Mouse (Mus musculus) fat pad, adult 2 months (tissue): ENCODE data around the gene Ap2a2.
"Not testable (repeated sequence)": the region's sequence is repeated elsewhere in the genome, so short reads cannot be mapped to it uniquely, and the experiment has no call there.

ENCODE experiments used
- DNase-seq: peaks from one replicate; pipeline ENCODE4 v3.0.0-alpha.2; 2011; ENCODE audit warnings: low read depth, low spot score; ENCODE audit errors: extremely low read depth

Ap2a2 gene

DNA sequence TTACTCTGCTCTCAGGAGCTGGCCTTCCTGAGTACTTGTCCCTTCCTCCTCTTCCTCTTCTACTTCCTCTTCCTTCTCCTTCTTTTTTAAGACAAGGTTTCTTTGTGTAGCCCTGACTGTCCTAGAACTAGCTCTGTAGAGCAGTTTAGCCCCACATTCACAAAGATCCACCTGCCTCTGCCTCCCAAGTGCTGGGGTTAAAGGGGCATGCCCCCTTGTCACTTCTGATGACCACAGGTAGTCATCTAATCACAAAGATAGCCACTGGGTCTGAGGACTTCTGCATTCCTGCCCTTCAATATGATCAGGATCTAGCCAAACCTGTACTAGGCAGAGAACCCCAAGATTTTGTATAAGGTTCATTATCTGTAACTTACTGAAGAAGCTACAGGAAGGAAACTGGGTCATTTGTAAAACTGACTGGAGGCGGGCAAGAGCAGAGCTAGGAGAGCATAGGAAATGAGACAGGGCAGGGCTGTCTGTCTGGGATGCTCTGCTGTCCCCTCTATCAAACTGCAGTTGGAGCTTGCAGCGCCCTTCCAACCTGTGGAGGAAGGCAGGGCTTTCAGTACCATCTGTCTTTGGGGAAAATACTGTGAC lies 2.1 kb upstream of the Ap2a2 start:
- no peak for DNase-seq

DNA sequence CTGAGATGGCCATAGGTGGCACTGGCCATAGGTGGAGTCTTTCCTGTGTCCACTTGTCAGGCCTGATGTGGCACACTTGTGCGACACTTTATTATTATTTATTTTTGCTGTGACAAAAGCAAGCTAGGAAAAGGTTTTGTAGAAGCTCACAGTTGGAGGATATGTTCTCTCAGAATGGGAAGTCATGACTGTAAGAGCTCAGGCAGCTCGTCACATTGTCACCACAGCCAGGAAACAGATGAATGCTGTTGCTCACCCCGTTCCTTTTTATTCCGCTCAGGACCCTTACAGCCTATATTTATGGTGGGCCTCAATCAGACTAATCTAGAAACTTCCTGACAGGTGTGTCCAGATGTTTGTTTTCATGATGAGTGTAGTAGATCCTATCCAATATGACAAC lies 1.5 kb upstream of the Ap2a2 start:
- DNase-seq = no peak

DNA sequence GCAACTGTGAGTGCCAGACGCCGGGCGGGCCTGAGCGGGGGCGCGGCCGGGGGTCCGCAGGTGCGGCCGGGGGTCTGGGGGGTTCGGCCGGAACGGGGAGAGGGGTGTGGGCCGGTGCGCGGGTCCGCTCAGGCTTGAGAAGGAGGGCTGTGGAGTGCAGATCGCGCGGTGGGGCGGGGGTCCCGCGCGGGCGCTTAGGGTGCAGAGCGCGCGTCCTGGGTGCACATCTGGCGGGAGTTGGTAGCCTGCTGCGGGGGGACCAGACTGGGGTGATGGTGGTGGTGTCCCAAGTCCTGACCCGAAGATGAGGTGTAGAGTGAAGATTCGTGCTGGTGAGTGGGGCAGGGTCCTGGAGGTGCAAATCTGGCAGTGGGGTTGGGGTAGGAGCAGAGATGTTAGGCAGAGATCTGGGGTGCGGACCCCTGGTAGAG lies 463 bp downstream of the Ap2a2 start:
- DNase-seq = no peak

DNA sequence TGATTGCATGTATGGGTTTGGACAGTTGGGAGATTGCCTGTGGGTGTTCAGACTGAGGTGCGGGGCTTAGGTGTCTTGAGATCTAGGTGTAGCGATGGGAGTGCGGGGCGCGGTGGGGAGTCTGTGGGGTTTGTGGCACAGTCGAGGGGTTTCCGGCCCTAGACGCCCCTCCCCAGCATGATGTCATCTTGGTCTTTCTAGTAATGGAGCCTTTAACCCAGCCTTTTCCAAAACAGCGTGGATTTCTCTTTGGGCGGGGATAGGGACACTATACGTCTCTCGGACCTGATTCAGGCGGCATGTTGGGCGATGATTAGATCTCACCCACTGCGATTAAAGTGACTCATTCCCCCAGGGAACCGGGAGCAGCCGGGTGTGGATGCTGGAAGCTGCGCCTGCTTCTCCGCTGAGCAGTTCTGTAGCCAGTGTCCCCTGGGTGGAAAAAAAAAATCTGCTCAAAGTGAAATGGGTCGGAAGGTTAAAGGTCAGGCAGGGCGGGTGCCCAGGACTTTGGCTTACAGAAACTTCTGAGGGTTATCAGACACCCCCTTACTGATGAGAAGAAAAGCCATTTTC lies 967 bp downstream of the Ap2a2 start:
- DNase-seq = no peak

DNA sequence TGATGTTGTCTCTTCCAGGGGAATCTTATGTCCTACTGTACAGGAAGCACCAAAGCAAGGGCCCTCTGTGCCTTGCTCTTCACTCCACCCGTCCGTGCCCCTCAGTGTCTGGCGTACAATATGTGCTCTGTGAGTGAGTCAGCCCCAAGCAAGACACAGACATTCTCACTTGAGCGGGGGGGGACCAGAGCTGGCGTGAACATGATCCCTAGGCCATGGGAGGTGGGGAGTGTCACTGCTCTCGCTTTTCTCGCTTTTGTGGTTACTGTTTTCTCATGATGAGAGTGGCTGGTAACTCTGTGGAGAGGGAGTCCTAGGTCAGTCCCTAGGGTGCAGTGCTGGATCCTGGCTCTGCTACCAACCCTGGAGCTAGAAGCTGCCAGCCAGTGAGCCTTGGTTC lies 2.6 kb downstream of the Ap2a2 start:
- no peak for DNase-seq

DNA sequence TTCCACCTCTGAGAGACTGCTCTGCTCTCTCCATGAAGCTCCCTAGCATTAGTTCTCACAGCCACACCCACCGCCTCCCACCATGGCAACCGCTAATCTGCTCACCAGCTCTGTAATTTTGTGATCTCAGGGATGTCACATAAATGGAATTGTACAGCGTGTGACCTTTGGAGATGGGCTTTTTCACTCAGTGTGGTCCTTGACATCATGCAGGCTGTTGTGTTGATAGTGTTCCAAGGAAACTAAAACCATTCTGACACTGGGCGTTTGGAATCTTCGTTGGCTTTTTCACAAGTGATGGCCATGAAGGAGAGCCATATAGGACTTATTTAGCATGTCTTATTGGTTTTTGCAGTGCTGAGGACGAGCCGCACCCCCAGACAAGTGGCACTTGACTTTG lies 4.6 kb downstream of the Ap2a2 start:
- DNase-seq = no peak

DNA sequence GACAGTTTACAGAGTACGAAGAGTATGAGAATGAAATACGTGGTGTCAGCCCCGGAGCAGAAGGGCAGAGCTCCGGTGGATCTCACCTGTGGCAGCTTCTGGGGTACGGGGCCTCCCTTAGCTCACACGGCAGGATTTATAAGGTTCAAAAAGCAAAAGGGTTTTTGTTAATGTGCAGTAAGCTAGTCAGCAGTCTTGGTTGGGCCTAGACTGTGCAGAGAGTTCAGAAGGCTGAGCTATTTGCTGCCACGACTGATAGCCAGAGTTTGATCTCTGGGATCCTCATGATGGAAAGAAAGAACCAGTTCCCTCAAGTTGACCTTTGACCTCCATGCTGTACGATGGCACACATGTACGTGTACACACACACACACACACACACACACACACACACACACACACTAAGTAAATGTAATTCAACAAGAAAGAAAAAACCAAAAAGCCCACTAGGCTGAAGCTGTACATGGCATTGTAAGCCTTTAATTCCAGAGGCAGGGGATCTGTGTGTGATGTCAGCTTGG lies 7.4 kb downstream of the Ap2a2 start:
- no peak for DNase-seq

DNA sequence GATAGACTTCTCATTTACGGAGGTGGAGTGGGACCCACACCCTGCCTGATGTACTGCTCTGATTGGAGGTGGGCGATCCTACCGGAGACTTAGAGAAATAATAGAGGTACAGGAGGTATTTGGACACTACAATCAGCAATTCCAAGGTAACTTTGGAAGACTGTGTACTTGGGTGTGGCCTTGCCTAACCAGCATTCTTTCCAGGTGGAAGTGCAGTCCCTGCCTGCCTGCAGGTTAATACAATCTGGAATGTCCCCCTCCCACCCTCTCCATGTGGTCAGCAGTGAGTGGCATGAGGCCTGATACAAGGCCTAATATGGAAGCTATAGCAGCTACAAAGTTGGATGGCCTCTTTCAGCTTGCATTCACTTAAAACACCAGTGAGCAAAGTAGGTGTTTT lies 7.9 kb downstream of the Ap2a2 start:
- no peak for DNase-seq

DNA sequence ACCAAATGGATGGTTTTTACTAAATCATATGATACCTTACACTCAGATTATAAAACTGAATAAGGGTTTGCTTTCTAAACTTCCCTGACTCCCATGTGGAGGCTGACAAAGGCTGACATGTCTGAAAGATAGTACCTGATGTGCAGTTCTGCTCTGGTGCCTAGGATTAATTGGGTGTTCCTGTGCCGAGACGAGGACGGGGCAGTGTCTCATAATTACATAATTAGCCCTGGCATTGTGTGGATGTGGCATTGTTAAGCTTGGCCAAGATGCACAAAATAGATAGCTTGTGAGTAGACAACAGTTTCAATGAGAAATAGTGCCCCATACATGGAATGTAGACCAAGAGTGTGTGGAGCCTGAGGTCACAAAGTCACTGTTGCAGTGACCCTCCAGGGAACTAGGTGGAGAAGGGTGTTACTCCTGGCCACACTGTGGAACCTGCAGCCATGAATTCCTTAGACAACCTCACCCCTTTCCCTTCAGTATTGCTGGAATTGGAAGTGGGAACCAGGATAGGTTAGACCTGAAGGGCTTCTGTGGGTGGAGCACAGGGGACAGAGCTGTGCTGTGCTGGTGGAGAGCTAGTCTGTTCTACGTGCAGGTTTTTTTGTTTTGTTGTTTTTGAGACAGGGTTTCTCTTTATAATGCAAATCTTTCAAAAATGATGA lies 8.8 kb downstream of the Ap2a2 start:
- DNase-seq = no peak

DNA sequence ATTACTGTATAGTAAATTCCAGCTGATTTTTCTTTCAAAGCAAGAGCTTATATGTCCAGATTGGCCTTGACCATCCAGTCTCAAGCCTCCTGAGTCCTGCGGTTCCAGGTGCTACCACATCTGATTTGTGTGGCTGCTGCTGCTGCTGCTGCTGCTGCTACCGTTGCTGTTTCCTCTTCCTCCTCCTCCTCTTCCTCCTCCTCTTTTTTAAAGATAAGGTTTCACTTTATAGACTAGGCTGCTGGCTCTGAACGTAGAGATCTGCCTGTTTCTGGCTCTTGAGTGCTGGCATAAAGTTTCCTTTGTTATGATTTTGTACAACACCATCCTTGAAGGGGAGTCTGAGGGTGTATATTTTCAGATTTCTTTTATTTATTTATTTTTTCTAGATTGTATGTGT lies 12.1 kb downstream of the Ap2a2 start:
- DNase-seq = no peak

DNA sequence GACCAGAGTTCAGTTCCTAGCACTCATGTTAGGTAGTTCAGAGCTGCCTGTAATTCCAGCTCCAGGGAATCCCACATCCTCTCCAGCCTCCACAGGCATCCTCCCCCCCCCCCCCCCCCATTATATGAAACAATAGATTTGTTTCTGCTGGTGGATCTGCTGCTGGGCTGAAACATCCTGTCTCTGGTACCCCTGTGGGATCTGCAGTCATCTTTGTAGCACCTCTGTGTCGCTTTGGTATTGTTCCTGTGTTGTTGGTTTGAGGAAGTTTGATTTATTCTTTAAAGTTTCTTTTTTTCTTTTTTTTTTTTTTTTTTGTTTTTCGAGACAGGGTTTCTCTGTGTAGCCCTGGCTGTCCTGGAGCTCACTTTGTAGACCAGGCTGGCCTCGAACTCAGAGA lies 13.5 kb downstream of the Ap2a2 start:
- no peak for DNase-seq

DNA sequence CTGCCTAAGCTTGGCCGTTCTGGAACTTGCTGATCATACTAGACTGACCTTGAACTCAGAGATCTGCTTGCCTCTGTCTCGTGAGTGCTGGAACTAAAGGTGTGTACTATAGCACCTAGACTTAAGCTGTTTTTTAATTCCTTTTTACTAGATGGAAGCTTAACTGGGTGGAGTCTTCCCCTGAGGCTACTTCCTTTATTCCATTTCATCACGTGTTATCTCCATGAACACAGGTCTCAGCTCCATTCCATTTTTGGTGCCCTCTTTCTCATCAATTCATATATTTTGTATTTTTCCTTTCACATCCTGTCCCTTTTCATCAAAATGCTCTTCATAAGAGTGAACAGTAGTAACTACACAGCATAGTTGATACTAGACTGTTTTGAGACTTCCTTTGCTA lies 15.8 kb downstream of the Ap2a2 start:
- DNase-seq = no peak

DNA sequence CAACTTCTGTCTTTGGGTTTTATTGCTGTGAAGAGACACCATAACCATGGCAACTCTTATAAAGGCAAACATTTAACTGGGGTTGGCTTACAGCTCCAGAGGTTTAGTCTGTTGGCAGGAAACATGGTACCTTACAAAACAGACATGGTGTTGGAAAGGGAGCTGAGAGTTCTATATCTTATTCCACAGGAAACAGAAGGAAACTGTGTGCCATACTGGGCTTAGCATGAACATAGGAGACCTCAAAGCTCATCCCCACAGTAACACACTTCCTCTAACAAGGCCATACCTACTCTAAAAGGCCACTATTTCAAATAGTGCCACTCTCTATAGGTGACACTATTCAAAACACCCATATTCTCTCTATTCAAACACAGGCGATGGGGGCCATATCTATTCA lies 16.5 kb downstream of the Ap2a2 start:
- DNase-seq = no peak

DNA sequence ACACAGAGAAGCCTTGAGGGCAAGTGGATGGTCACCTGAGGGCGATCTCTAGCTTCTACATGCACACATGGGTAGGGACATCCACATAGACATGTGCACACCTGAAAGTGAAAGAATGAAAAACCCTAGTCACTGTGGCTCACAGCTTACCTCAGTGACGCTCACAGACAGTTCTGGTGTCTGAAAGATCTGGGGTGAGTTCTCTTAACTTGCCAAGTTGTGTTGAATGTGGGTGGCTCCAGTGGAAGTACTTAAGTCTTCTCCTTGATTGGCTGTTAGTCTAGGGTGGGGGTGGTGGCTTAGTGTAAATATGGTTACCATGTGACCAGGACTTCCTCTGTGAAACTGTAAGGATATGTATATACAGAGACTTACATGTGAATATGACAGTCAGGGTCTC lies 17.0 kb downstream of the Ap2a2 start:
- DNase-seq = no peak

DNA sequence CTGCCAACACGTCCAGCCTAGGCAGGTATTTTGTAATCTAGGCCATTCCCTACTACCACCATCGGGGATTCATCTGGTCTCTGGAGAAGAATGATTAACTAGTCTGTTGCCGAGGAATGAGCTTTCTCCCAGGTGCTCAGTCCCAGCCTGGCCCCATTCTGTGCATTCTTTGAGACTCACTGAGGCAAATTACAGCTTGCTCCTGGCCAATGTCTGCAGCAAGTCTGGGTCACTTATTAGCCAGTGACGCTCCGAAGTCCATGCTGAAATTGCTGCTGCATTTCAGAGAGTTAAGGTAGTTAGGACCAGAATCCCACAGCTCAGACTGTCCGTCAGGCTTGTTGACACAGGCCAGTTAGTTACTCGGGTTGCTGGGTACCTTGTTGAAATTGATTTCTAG lies 19.4 kb downstream of the Ap2a2 start:
- no peak for DNase-seq

DNA sequence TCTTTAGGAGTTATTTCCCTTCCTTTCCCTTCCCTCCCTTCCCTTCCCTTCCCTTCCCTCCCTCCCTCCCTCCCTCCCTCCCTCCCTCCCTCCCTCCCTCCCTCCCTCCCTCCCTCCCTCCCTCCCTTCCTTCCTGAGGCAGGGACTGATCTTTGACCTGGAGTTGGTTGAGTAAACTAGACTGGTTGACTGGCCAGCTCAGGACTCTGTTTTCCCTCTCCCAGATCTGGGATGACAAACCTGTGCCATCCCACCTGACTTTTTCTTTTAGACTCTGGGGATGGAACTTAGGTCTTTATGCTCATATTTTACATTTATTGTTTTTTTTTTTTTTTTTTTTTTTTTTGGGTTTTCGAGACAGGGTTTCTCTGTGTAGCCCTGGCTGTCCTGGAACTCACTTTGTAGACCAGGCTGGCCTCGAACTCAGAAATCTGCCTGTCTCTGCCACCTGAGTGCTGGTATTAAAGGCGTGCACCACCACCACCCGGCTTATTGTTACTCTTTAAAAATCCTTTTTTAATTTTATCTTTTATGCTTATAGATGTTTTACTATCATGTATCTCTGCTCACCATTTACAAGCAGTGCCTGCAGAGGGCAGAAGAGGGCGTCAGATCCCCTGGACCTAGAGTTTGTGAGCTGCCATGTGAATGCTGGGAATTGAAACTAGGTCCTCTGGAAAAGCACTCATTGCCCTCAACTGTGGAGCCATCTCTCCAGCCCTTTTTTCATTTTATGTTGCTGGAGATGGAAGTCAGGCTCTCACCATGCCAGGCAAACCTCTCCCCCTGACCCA lies 22.3 kb downstream of the Ap2a2 start:
- no peak for DNase-seq

DNA sequence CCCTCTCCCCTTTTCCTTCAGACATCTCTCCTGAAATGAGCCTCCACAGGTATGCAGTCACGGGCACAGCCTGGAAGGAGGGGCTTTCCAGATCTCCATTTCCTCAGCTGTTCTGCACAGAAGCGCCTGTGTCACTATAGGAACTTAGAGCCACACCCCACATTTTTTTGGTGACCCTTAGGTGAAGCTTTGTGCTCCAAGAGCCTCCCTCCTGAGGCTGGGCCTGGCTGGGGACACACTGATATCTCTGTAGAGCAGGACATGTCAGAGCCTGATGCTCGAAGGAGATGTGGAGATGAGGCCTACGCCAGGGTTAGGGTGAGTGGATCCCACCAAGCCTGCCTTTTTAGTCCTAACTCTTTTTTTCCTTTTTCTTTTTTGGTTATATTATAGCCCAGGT lies 23.3 kb downstream of the Ap2a2 start:
- no peak for DNase-seq

DNA sequence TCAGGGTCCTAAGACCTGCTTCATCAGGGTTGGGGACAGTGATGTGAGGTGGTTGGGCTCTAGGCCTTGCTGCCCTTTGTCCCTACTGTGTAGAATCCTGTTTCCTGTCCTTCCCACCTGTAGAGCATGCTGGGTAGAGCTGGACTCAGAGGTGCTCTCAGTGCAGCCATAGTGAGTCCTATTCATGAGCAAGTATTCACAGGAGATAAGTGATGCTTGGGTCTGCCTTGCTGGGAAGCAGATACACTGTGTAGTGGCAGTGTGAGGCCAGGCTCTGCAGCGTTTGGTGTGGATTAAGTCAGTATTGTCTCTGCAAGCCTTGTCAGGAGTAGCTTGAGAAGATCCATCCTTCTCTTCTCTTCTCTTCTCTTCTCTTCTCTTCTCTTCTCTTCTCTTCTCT lies 23.9 kb downstream of the Ap2a2 start:
- DNase-seq = no peak

DNA sequence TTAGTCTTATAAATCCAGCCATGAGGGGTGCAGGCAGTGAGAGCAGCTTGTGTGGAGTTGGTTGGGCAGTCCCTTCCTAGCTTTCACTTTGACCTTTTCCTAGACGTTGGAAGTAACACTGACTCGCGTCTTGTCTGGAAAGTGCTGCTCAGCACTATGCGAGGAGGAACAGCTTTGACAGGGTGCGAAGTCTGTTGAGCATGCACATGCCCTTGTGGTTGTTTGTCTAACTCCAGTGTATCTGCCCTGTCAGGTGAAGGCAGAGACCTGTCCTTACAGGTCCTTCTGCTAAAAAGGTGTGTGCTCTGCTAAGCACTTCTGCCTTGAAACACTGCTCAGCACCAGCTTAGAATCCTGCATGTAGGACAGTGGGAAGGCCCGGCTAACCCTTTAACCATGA lies 26.9 kb downstream of the Ap2a2 start:
- DNase-seq = no peak

DNA sequence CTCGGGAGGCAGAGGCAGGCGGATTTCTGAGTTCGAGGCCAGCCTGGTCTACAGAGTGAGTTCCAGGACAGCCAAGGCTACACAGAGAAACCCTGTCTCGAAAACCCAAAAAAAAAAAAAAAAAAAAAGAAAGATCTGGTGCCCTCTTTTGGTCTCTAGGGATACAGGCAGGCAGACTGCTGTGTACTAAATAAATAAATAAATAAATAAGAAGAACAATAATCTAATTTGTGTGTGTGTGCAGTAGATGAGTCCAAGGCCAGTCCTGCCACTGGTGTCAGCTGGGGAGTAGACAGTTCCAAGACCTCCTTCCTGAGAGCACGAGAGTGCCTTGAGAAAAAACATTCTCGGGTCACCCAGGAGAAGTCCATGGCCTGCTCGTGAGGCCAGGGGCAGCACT lies 28.3 kb downstream of the Ap2a2 start:
- DNase-seq = not testable (repeated sequence)

DNA sequence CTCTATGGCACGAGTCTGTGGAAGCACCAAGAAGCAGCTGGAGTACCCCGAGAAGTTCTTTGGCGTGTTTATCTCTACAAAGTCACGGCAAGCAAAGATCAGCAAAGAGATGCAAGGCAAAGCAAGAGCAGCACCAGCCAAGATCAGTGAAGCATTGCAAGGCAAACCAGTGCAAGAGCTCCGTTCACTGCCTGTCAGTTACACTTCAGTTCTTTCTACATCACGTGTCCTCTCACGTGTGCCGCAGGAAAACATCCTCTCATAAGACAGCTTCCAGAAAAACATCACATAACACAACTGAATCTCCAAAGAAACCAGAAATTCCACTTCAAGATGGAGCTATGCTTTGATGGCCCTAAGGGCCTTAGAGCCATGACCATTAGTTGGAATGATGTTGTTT lies 29.0 kb downstream of the Ap2a2 start:
- no peak for DNase-seq

DNA sequence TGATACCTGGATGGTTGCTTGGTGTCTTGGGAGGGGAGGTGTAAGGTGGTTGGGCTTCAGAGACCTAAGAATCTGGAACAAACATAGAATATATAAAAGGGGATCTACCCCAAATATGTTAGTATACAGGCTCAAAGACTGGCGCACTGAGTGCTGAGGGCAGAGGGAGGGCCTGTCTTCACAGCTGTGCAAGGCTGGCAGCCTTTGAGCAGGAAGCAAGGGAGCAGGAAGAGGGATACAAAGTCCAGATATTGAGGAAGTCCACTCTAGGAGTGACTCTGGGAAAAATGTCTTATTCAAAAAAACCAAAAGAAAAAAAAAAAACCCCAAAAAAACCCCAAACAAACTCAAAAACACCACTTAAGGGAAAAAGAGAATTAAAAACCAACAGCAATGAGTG lies 30.1 kb downstream of the Ap2a2 start:
- no peak for DNase-seq
